Mouse (Mus musculus) embryonic fibroblast, embryonic 13.5 days (primary cell): Measurements from ENCODE around the gene Cit. TPM values are rescaled to one million over a fixed set of nuclear protein-coding genes. Genes with fewer than 3 reads are reported as not detected.
A peak's percentile ranks its signal among the peaks of the same experiment; 100 is the strongest.

Experiments
- H3K27ac ChIP-seq: 2 replicates; pipeline ENCODE4 v1.5.1; 2012; ENCODE audit warnings: low read length, control low read depth, inconsistent platforms; ENCODE audit not compliant: insufficient read depth
- H3K4me1 ChIP-seq: 2 replicates; pipeline ENCODE4 v1.6.1; 2011; ENCODE audit warnings: low read length; ENCODE audit not compliant: control insufficient read depth, insufficient read depth
- H3K4me3 ChIP-seq: 2 replicates; pipeline ENCODE4 v1.5.1; 2011; ENCODE audit warnings: mild to moderate bottlenecking, control low read depth, low read length; ENCODE audit not compliant: insufficient read depth
- CTCF ChIP-seq: IDR thresholded peaks from 2 replicates; pipeline ENCODE4 v1.5.1; 2011; ENCODE audit warnings: mild to moderate bottlenecking, control low read depth, low read length, moderate library complexity, borderline replicate concordance; ENCODE audit not compliant: insufficient read depth
- POLR2A ChIP-seq: IDR thresholded peaks from 2 replicates; pipeline ENCODE4 v1.6.1; 2011; ENCODE audit warnings: low read depth, mild to moderate bottlenecking, control low read depth, low read length, moderate library complexity
- polyA plus RNA-seq: library from polyadenylated mRNA; stranded (reverse); fragments of >200 nt; gene quantifications from 2 replicates; pipeline ENCODE4 v1.2.4, GENCODE M21; 2011; ENCODE audit warnings: low read depth; ENCODE audit not compliant: missing spikeins, insufficient read length

Gene Cit
- polyA plus RNA-seq, 1 experiment, result 14.3 TPM

GRCm38 (mm10) chr5:115871153-115871552 lies 26.1 kb downstream of the Cit start:
- Histone ChIP-seq H3K27ac (no peak overlapping the region), H3K4me1 (no peaks in the 10 kb centered on the region), H3K4me3 (no peak overlapping the region)
- TF ChIP-seq CTCF (no peak), POLR2A (no peak)

GRCm38 (mm10) chr5:115872106-115872505 lies 27.0 kb downstream of the Cit start:
- no peak for TF ChIP-seq POLR2A
- TF ChIP-seq CTCF, result no peak
- H3K4me1 ChIP-seq, result no peaks in the 10 kb centered on the region
- no peak overlapping the region for H3K27ac ChIP-seq
- no peak overlapping the region for H3K4me3 ChIP-seq

- no peaks in the 10 kb centered on the region for H3K4me1 ChIP-seq
- TF ChIP-seq POLR2A (no peak), CTCF (no peak)
- H3K4me3 ChIP-seq, result no peak overlapping the region
- no peak overlapping the region for H3K27ac ChIP-seq
Measured at GRCm38 (mm10) chr5:115872956-115873355, 27.9 kb downstream of the Cit start.

- Histone ChIP-seq H3K4me3 (no peak overlapping the region), H3K27ac (no peak overlapping the region), H3K4me1 (no peaks in the 10 kb centered on the region)
- TF ChIP-seq POLR2A (no peak), CTCF (0 out of 2 replicates have a peak, but pooled peaks have one; percentile 6)
Measured at GRCm38 (mm10) chr5:115877425-115877824, 32.3 kb downstream of the Cit start.

- TF ChIP-seq CTCF, result no peak
- TF ChIP-seq POLR2A, result no peak
Measured at GRCm38 (mm10) chr5:115882165-115882564, 37.1 kb downstream of the Cit start.

GRCm38 (mm10) chr5:115884429-115884828 lies 39.4 kb downstream of the Cit start:
- no peak overlapping the region for H3K27ac ChIP-seq
- TF ChIP-seq POLR2A (no peak), CTCF (no peak)
- no peaks in the 10 kb centered on the region for H3K4me1 ChIP-seq
- no peak overlapping the region for H3K4me3 ChIP-seq

More at GRCm38 (mm10) chr5:115882165-115882564, 37.1 kb downstream of the Cit start:
- H3K27ac ChIP-seq, result no peak overlapping the region
- no peak overlapping the region for H3K4me3 ChIP-seq
- H3K4me1 ChIP-seq, result no peaks in the 10 kb centered on the region

- Histone ChIP-seq H3K4me3 (no peak overlapping the region), H3K4me1 (no peaks in the 10 kb centered on the region), H3K27ac (no peak overlapping the region)
- TF ChIP-seq POLR2A (no peak), CTCF (no peak)
Measured at GRCm38 (mm10) chr5:115893772-115894171, 48.7 kb downstream of the Cit start.

GRCm38 (mm10) chr5:115897036-115897435 lies 52.0 kb downstream of the Cit start:
- TF ChIP-seq POLR2A (no peak), CTCF (no peak)
- no peak overlapping the region for H3K27ac ChIP-seq
- H3K4me1 ChIP-seq, result no peaks in the 10 kb centered on the region
- no peak overlapping the region for H3K4me3 ChIP-seq

- H3K4me1 ChIP-seq, result no peaks in the 10 kb centered on the region
- no peak overlapping the region for H3K27ac ChIP-seq
- no peak for TF ChIP-seq POLR2A
- no peak for TF ChIP-seq CTCF
- peak overlapping the region; percentile 9; the same call in 1 of the 2 replicates for H3K4me3 ChIP-seq
Measured at GRCm38 (mm10) chr5:115907037-115908009, 62.2 kb downstream of the Cit start.

- H3K4me1 ChIP-seq, result no peaks in the 10 kb centered on the region
- no peak for TF ChIP-seq CTCF
- no peak for TF ChIP-seq POLR2A
- H3K4me3 ChIP-seq, result no peak overlapping the region
- H3K27ac ChIP-seq, result no peak overlapping the region
Measured at GRCm38 (mm10) chr5:115908251-115908650, 63.2 kb downstream of the Cit start.

GRCm38 (mm10) chr5:115908699-115909098 lies 63.6 kb downstream of the Cit start:
- Histone ChIP-seq H3K4me3 (no peak overlapping the region), H3K27ac (no peak overlapping the region), H3K4me1 (no peaks in the 10 kb centered on the region)
- no peak for TF ChIP-seq CTCF
- no peak for TF ChIP-seq POLR2A
